Mouse (Mus musculus) kidney, postnatal 0 days (tissue): ENCODE results near the gene Mvk. TPM values are rescaled to one million over a fixed set of nuclear protein-coding genes. Genes with fewer than 3 reads are reported as not detected.

Source experiments
- ATAC-seq: fragments of 200-750 bp; cut with Nextera tagmentation; replicated peaks from 2 replicates; pipeline ENCODE4 v1.8.0; 2017; ENCODE audit warnings: low read depth, moderate number of reproducible peaks, moderate TSS enrichment, moderate library complexity; ENCODE audit not compliant: low FRiP score
- DNase-seq: peaks from one replicate; pipeline ENCODE4 v3.0.0-alpha.2; 2016; ENCODE audit warnings: low spot score
- H3K27ac ChIP-seq: fragments of 300-500 bp; sonication (generic); 2 replicates; pipeline ENCODE4 v1.5.1; 2014; ENCODE audit warnings: mild to moderate bottlenecking
- H3K27me3 ChIP-seq: fragments of 300-500 bp; sonication (generic); 2 replicates; pipeline ENCODE4 v1.6.1; 2014; ENCODE audit warnings: low read length, mixed read lengths; ENCODE audit not compliant: insufficient read depth
- H3K36me3 ChIP-seq: fragments of 300-500 bp; sonication (generic); 2 replicates; pipeline ENCODE4 v1.6.1; 2014; ENCODE audit warnings: low read length, mixed read lengths; ENCODE audit not compliant: insufficient read depth
- H3K4me1 ChIP-seq: fragments of 300-500 bp; sonication (generic); replicated peaks from 2 replicates; pipeline ENCODE4 v1.6.1; 2014; ENCODE audit warnings: antibody characterized with exemption, low read length, mixed read lengths; ENCODE audit not compliant: insufficient read depth
- H3K4me2 ChIP-seq: fragments of 300-500 bp; sonication (generic); 2 replicates; pipeline ENCODE4 v1.6.1; 2014; ENCODE audit warnings: mild to moderate bottlenecking, low read length, moderate library complexity, mixed read lengths
- H3K4me3 ChIP-seq: fragments of 300-500 bp; sonication (generic); replicated peaks from 2 replicates; pipeline ENCODE4 v1.5.1; 2014; ENCODE audit warnings: low read depth, low read length
- H3K9ac ChIP-seq: fragments of 300-500 bp; sonication (generic); 2 replicates; pipeline ENCODE4 v1.6.1; 2014; ENCODE audit warnings: low read depth, low read length
- H3K9me3 ChIP-seq: fragments of 300-500 bp; sonication (generic); replicated peaks from 2 replicates; pipeline ENCODE4 v1.6.1; 2016; ENCODE audit warnings: low read length, inconsistent platforms, mixed read lengths
- CTCF ChIP-seq: IDR thresholded peaks from 2 replicates; pipeline ENCODE4 v1.5.1; 2016; ENCODE audit warnings: antibody characterized with exemption, low read depth, mild to moderate bottlenecking, moderate library complexity
- WGBS: fragments of 180-500 bp; shearing (Covaris S2); extraction: QIAGEN DNeasy Blood & Tissue Kit; methylation state at CpG from one replicate; pipeline ENCODE4 v1.1.7; 2014; 5-methylcytosine and 5-hydroxymethylcytosine counted together
- polyA plus RNA-seq: library from polyadenylated mRNA; unstranded; fragments of >200 nt; fragmentation: Nextera tagmentation; extraction: Ambion mirVana; gene quantifications from 2 replicates; pipeline ENCODE4 v1.2.1, GENCODE M21; 2015

The Mvk gene
- polyA plus RNA-seq, 1 experiment from 2014 or later: 31.7 TPM

- Histone ChIP-seq H3K27me3 (no peaks in the 10 kb centered on the region), H3K4me3 (peak overlapping the region; percentile 74)
- no peak for ATAC-seq
These were observed 261 bp downstream of the Mvk start for GRCm38 (mm10) chr5:114444368-114444692.

GRCm38 (mm10) chr5:114449011-114449410, 4.9 kb downstream of the Mvk start:
- Histone ChIP-seq H3K27ac (no peak overlapping the region), H3K4me1 (peaks cover 8% of the 10 kb centered on the region), H3K36me3 (0 out of 2 replicates have a peak, but pooled peaks cover 10% of the 10 kb centered on the region), H3K9me3 (no peaks in the 10 kb centered on the region), H3K4me3 (no peak overlapping the region), H3K4me2 (no peak overlapping the region), H3K9ac (no peak overlapping the region), H3K27me3 (no peaks in the 10 kb centered on the region)
- TF ChIP-seq CTCF: no peak
- no peak for DNase-seq
- ATAC-seq: no peak
- WGBS: 85% methylated on average over 4 of the region's 4 CpGs

More at GRCm38 (mm10) chr5:114444368-114444692, 261 bp downstream of the Mvk start:
- Histone ChIP-seq H3K4me2 (peak overlapping the region; percentile 74), H3K36me3 (0 out of 2 replicates have a peak, but pooled peaks cover 4% of the 10 kb centered on the region), H3K27ac (no peak overlapping the region), H3K9ac (peak overlapping the region; percentile 74), H3K9me3 (no peaks in the 10 kb centered on the region), H3K4me1 (peaks cover 12% of the 10 kb centered on the region)
- TF ChIP-seq CTCF: no peak
- no peak for DNase-seq
- WGBS: under 1% methylated on average over 21 of the region's 21 CpGs

GRCm38 (mm10) chr5:114456287-114456686, 12.2 kb downstream of the Mvk start:
- ATAC-seq: peak; percentile 35; the same call in 1 of the 2 replicates
- Histone ChIP-seq H3K36me3 (0 out of 2 replicates have a peak, but pooled peaks cover 6% of the 10 kb centered on the region), H3K27ac (no peak overlapping the region), H3K4me3 (no peak overlapping the region), H3K27me3 (no peaks in the 10 kb centered on the region), H3K9me3 (no peaks in the 10 kb centered on the region), H3K4me1 (peaks cover 4% of the 10 kb centered on the region; the same call in 1 of the 2 replicates), H3K4me2 (no peak overlapping the region), H3K9ac (no peak overlapping the region)
- 48% methylated on average over 9 of the region's 9 CpGs for WGBS
- peak; percentile 79 for DNase-seq
- peak; percentile 37; the same call in 1 of the 2 replicates for TF ChIP-seq CTCF

GRCm38 (mm10) chr5:114456995-114457605, 13.0 kb downstream of the Mvk start:
- Histone ChIP-seq H3K4me1 (peaks cover 4% of the 10 kb centered on the region; the same call in 1 of the 2 replicates), H3K27me3 (no peaks in the 10 kb centered on the region), H3K27ac (no peak overlapping the region), H3K9ac (no peak overlapping the region), H3K9me3 (no peaks in the 10 kb centered on the region), H3K36me3 (0 out of 2 replicates have a peak, but pooled peaks cover 6% of the 10 kb centered on the region), H3K4me3 (no peak overlapping the region), H3K4me2 (no peak overlapping the region)
- ATAC-seq (no peak), DNase-seq (no peak)
- 53% methylated on average over 16 of the region's 16 CpGs for WGBS
- no peak for TF ChIP-seq CTCF

- ATAC-seq: peak; percentile 70
- peaks cover 6% of the 10 kb centered on the region; the same call in 1 of the 2 replicates for H3K4me1 ChIP-seq
These were observed 17.2 kb downstream of the Mvk start for GRCm38 (mm10) chr5:114461238-114461637.

GRCm38 (mm10) chr5:114462067-114463040, 18.3 kb downstream of the Mvk start:
- Histone ChIP-seq H3K9me3 (no peaks in the 10 kb centered on the region), H3K4me3 (no peak overlapping the region), H3K36me3 (no peaks in the 10 kb centered on the region), H3K9ac (no peak overlapping the region), H3K4me1 (peaks cover 9% of the 10 kb centered on the region; the same call in 1 of the 2 replicates), H3K27me3 (no peaks in the 10 kb centered on the region), H3K27ac (no peak overlapping the region), H3K4me2 (no peak overlapping the region)
- WGBS: 84% methylated on average over 24 of the region's 24 CpGs
- TF ChIP-seq CTCF: no peak
- ATAC-seq: no peak
- no peak for DNase-seq

More at GRCm38 (mm10) chr5:114461238-114461637, 17.2 kb downstream of the Mvk start:
- no peaks in the 10 kb centered on the region for H3K36me3 ChIP-seq
- no peak overlapping the region for H3K9ac ChIP-seq
- H3K4me2 ChIP-seq: no peak overlapping the region
- H3K9me3 ChIP-seq: no peaks in the 10 kb centered on the region
- no peak overlapping the region for H3K4me3 ChIP-seq
- H3K27ac ChIP-seq: no peak overlapping the region
- 8% methylated on average over 7 of the region's 7 CpGs for WGBS
- no peaks in the 10 kb centered on the region for H3K27me3 ChIP-seq
- TF ChIP-seq CTCF: peak; percentile 96
- DNase-seq: peak; percentile 79
